Mouse (Mus musculus): ENCODE measurements around the gene 4930524N10Rik.

4930524N10Rik gene

DNA sequence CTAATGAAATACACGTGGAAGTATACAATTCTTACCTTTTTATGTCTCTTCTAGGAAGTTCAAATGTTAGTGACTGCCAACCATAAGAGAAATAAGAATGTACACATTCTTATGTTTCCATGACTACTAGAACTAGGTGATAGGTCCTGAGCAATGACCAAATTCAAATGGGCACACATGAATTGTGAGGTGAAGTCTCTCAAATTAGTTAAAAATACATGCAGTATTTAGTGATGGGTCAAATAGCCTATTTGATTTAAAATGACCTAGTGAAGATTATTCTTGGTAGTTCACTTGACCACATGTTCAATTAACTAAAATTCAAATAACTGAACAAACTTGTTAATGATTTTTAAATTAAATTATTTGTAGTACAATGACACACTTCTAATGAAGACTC lies at the start of gene 4930524N10Rik:
4930524N10Rik (minus strand) TSS at position 101 of the 400 bp plus-strand sequence.
- DNase-seq (ENCODE audit: low read depth, low spot score), result no peak

DNA sequence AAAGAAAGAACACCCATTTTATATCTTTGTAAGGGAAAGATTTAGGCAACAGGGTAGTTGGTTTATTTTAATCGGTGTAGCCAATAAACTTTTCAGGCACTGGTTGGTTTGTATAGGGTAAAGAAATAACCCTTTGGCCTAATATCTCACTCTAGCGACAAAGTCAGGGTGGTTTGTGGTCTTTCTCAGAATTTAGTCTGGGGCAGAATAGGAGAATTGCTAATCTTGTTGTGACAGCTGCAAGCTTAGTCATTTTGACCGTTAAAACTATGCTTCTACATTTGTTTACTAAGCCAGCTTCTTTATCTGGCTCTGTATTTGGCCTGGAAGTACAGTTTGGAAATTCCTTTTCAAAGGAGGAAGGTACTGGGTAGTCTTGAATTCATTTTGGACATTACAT lies 6.8 kb upstream of the 4930524N10Rik start:
- no peak for DNase-seq (ENCODE audit: low read depth, low spot score)

GRCm38 (mm10) chrX:154349302-154350041 lies 6.3 kb upstream of the 4930524N10Rik start:
- no peak for DNase-seq (ENCODE audit: low read depth, low spot score)

DNA sequence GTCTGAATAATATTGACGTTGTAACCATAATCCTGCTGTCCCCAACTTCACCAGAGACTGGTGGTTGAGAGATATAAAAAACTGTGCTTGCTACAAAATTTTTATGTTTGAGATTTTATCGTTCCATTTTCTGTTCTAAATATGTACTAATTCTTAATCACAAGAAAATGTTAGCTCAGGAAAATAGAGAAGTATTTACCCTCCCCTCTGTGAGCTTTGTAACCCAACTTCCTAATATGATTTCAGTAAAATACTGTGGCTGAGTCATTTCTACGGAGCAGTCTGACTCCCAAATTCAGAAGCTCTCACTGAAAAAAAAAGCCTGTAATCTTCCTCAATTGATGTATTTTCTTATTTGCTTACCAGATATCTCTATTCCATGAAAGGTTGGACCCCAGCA lies 4.7 kb upstream of the 4930524N10Rik start:
- DNase-seq (ENCODE audit: low read depth, low spot score), result no peak

Data from WW6 (cell line).